Mouse (Mus musculus): Measurements from ENCODE around the gene Map3k10.

DNA sequence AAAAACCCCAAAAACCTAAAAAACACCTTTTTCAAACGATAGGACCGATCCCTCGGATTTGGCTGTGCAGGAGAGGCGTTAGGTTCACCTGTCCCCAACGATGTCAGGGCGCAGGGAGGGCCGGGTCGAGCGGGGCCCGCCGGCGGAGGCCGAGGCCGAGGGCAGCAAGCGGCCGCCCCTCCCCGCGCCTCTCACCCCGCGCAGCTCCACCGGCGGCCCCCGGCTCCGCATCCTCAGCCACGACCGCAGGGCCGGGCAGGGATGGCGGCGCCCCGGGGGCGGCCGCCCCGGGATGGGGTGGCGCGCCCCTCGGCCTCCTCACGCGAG is 240 bp downstream of the Map3k10 start:
- TF ChIP-seq CTCF (IDR thresholded peaks at IDR 0.05; ENCODE audit: borderline replicate concordance, insufficient read depth, low read depth, low read length): no peak
- TF ChIP-seq POLR2A (IDR thresholded peaks at IDR 0.05; ENCODE audit: borderline replicate concordance, insufficient read depth, low read length): no peak

Data from cerebellum, adult 2 months (tissue).